Mouse (Mus musculus) liver (tissue): ENCODE measurements around the gene Prmt9.

Experiments used
- DNase-seq: peaks from one replicate; pipeline ENCODE4 v3.0.0-alpha.2; 2020; ENCODE audit warnings: mixed read lengths

Gene Prmt9

GRCm38 (mm10) chr8:77534358-77534992 lies 14.7 kb upstream of the Prmt9 start:
- DNase-seq, result peak; percentile 27

DNA sequence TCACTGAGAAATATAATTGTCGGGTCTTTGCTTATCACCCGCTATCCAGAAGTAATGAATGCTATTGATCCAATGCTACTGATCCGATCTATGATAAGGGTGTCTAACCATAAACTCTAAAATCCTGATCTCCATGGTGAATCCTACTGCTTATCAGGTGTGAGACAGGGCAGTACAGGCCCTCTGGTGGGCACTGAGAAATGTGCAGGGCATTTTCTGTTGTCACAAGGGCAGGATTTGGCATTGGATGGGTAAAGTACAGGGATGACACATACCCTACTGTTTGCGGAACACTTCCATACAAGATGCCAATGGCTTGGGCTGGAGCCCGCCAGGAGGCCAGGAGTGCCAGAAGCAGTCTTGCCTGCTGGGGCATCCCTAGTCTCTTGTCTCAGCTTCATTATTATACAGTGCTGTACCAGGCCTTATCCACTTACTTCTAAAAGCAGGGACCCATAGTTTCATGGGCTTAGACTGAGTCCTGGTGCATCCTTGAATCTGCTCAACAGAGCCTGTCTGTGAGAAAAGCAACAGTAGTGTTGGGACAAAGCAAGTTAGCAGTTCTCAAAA lies 14.1 kb upstream of the Prmt9 start:
- DNase-seq, result peak; percentile 48

GRCm38 (mm10) chr8:77536821-77537220 lies 12.4 kb upstream of the Prmt9 start:
- DNase-seq, result no peak

GRCm38 (mm10) chr8:77538256-77538655 lies 10.9 kb upstream of the Prmt9 start:
- DNase-seq, result no peak

- no peak for DNase-seq
These were observed 5.9 kb upstream of the Prmt9 start for GRCm38 (mm10) chr8:77543152-77543777.

DNA sequence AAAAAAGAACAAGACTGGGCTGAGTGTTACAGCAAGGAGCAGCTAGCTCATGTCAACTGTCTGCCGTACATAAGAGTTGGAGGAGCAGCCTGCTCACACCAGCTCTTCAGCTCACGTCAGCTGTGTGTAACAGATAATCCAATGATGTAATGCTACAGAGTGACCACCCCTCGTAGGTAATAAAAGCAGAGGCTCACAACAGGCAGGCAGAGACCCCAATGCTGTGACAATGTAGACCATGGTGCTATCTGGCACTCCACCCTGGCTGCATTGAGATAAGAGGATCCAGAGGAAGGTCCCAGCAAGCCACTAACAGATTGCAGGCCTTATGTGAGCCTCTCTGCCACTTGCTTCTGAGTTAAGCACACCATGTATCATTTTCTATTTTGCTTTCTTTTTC lies 4.8 kb upstream of the Prmt9 start:
- DNase-seq, result peak; percentile 39

DNA sequence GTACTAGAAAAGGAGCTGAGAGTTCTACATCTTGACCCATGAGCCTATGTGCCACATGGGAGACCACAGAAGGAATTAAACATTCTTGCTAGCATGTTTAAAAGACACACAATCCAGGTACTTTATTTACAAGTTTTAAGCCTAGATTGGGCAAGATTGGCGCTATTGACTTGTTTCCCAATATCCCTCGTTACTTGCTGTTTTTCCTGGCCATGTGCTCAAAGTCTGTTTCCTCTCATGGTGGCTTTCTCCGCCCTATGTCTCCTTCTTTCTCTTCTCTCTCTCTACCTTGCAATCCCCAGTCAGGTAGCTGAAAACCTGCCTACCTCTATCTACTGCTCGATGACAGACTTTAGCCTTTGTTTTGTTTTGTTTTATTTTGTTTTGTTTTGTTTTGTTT lies 3.6 kb upstream of the Prmt9 start:
- DNase-seq, result no peak

DNA sequence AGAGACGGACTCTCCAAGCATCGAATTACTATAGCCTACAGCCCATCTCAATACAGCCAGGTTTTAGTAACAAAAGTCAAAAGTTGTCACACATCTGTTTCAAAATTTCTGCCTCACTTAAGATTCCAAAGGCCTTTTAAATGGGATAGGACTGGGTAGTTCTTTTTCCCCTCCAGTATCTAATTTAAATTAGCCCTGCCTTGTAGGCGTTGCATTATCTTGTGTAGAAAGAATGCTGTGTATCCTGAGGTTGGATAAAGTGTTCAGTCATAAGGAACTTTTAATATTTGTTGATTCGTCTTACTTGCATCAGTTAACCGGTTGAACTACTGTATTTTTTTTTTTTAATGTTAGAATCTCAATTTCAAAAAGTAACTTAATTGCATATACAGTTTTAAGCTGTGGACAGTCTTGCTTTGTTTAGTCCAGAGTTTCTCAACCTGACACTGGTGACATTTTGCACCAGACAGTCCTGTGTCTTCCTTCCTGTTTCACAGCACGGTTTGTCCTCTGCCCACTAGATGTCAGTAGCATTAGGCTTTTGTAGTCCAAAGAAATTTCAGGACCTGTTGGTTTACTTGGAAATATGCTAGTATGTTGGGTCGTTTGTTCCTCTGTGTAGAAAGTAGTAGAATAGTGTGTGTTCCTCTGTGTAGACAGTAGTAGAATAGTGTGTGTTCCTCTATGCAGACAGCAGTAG lies 834 bp downstream of the Prmt9 start:
- DNase-seq, result peak; percentile 36

GRCm38 (mm10) chr8:77552491-77552890 lies 3.3 kb downstream of the Prmt9 start:
- no peak for DNase-seq

DNA sequence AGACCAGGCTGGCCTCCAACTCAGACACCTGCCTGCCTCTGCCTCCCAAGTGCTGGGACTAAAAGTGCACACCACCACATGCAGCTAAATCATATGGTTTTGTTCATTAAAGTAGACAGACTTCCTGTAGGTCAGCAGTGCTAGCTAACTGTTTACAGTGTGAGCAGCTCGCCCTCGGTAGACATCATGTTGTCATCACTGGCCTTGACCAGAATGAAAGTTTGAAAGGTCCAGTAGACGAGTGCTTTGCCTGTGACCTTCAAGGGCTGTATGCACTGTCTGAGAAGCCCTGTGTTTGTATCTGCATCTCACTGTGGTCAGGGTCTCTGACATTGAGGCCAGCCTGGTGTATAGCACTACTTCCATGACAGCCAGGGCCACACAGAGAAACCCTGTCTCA lies 12.2 kb downstream of the Prmt9 start:
- DNase-seq, result no peak

- no peak for DNase-seq
These were observed 25.0 kb downstream of the Prmt9 start for GRCm38 (mm10) chr8:77574229-77574628.

GRCm38 (mm10) chr8:77577674-77578073 lies 28.5 kb downstream of the Prmt9 start:
- no peak for DNase-seq

GRCm38 (mm10) chr8:77584174-77584573 lies 35.0 kb downstream of the Prmt9 start:
- no peak for DNase-seq

DNA sequence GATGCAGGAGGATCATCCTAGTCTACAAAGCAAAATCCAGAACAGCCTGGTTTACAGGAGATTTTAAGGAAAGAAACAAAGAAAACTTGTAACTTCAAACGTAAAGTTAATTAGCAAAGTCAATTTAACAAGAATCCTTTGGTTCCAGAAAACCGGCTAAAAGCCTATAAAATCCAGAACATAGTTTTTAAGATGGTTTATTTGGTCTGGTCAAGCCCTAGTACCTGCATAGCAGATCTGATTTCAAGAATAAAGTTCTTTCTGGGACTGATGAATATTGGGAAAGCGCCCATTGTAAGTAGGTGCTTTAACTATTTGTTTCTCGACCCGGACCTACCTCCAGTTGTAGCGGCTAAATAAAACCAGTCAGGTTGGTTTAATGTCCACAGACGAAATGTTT lies 60.4 kb downstream of the Prmt9 start:
- DNase-seq, result no peak

GRCm38 (mm10) chr8:77610374-77610969 lies 61.3 kb downstream of the Prmt9 start, which contains the start of gene Tmem184c:
Gene Tmem184c (minus strand): TSS chr8:77610698.
- DNase-seq, result peak; percentile 90

GRCm38 (mm10) chr8:77617916-77618315 lies 68.7 kb downstream of the Prmt9 start:
- DNase-seq, result peak; percentile 28

GRCm38 (mm10) chr8:77623677-77624209 lies 74.5 kb downstream of the Prmt9 start:
- no peak for DNase-seq

DNA sequence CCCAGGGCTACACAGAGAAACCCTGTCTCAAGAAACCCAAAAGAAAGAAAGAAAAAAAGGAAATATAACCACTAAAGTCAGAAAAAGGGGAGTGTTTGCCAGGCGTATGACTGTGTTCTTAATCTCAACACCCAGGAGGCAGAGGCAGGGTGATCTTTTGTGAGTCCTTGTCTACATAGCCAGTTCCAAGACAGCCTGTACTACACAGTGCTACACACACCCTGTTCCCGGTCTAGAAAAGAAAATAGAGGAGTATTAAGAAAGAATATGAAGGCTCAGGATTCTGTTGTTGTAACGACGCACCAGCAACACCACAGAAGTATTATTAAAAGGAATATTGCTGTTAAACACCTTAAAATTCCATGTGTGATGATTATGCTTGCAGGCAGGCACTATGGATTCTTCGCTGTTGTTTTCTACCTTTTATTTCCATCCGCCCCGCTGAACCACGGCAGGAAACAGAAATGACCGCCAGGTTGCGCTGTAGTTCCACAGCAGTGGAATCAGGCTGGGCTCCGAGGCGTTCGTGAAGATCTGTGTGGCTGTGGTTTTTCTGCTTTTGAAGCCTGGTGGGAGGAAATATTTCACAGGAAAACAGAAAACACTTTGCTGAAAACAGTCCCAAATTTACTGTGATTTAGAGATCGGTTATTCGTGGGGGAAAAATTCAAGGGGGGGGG lies 80.8 kb downstream of the Prmt9 start:
- DNase-seq, result peak; percentile 74

DNA sequence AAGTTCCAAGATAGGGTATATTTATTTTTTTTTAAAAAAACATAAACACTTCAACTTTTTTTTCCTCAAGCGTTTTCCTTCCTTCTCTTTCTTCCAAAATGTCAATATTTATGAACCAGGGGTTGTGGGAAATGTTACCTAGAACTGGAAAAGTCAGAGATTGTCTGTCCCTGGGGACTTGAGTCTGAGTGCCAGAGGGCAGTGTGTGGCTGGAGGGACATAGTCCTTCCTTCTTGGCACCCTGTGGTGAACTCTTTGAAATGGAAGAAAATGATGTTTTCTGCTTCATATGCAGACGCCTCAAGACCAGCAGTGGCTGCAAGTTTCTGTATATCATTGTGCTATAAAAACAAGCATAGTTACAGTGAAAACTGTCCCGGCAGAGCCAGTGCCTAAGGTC lies 81.5 kb downstream of the Prmt9 start:
- DNase-seq, result no peak
